Mouse (Mus musculus): ENCODE measurements at regions not wholly inside any gene's neighbourhood (a gene's known extent, or its start where the extent isn't known, plus 50 kb on each side); places are given as distances from the start of the nearest gene placed in this dataset.

- no peak for DNase-seq (ENCODE audit: low spot score in 2 of 2)
Measured at GRCm38 (mm10) chr6:67151515-67151914, 86.5 kb upstream of the Serbp1 start.

- DNase-seq (ENCODE audit: low spot score in 2 of 2): no peak
Measured at GRCm38 (mm10) chr6:67149425-67149824, 88.6 kb upstream of the Serbp1 start.

GRCm38 (mm10) chr6:67146708-67147107 is 91.3 kb upstream of the Serbp1 start:
- DNase-seq (ENCODE audit: low spot score in 2 of 2): no peak

GRCm38 (mm10) chr6:67145969-67146368 is 92.0 kb upstream of the Serbp1 start:
- no peak for DNase-seq (ENCODE audit: low spot score in 2 of 2)

GRCm38 (mm10) chr6:67144946-67145716 is 92.8 kb upstream of the Serbp1 start:
- no peak for DNase-seq (ENCODE audit: low spot score in 2 of 2)

- DNase-seq (ENCODE audit: low spot score in 2 of 2): peak; percentile 44 to 68
Measured at GRCm38 (mm10) chr6:67142179-67142578, 95.8 kb upstream of the Serbp1 start.

GRCm38 (mm10) chr6:67140645-67141250 is 97.2 kb upstream of the Serbp1 start:
- no peak for DNase-seq (ENCODE audit: low spot score in 2 of 2)

- no peak for DNase-seq (ENCODE audit: low spot score in 2 of 2)
Measured at GRCm38 (mm10) chr6:67139012-67139375, 99.0 kb upstream of the Serbp1 start.

- no peak for DNase-seq (ENCODE audit: low spot score in 2 of 2)
Measured at GRCm38 (mm10) chr6:67138302-67139011, 99.5 kb upstream of the Serbp1 start.

- no peak for DNase-seq (ENCODE audit: low spot score in 2 of 2)
Measured at GRCm38 (mm10) chr6:67137482-67137881, 100.2 kb upstream of the Gadd45a start.

- DNase-seq (ENCODE audit: low spot score in 2 of 2): no peak
Measured at GRCm38 (mm10) chr6:67134915-67135314, 97.7 kb upstream of the Gadd45a start.

- no peak for DNase-seq (ENCODE audit: low spot score in 2 of 2)
Measured at GRCm38 (mm10) chr6:67130540-67131301, 93.5 kb upstream of the Gadd45a start.

GRCm38 (mm10) chr6:67129626-67130025 is 92.4 kb upstream of the Gadd45a start:
- DNase-seq (ENCODE audit: low spot score in 2 of 2): no peak

GRCm38 (mm10) chr6:67128503-67129463 is 91.5 kb upstream of the Gadd45a start:
- no peak for DNase-seq (ENCODE audit: low spot score in 2 of 2)

- no peak for DNase-seq (ENCODE audit: low spot score in 2 of 2)
Measured at GRCm38 (mm10) chr6:67127727-67128126, 90.5 kb upstream of the Gadd45a start.

GRCm38 (mm10) chr6:67125715-67126312 is 88.6 kb upstream of the Gadd45a start:
- no peak for DNase-seq (ENCODE audit: low spot score in 2 of 2)

- DNase-seq (ENCODE audit: low spot score in 2 of 2): no peak
Measured at GRCm38 (mm10) chr6:67124089-67124488, 86.8 kb upstream of the Gadd45a start.

- no peak for DNase-seq (ENCODE audit: low spot score in 2 of 2)
Measured at GRCm38 (mm10) chr6:67123071-67123470, 85.8 kb upstream of the Gadd45a start.

- DNase-seq (ENCODE audit: low spot score in 2 of 2): no peak
Measured at GRCm38 (mm10) chr6:67116306-67116705, 79.0 kb upstream of the Gadd45a start.

GRCm38 (mm10) chr6:67115505-67116303 is 78.4 kb upstream of the Gadd45a start:
- DNase-seq (ENCODE audit: low spot score in 2 of 2): no peak
